Comparison of ENCODE assay signal across 12 mouse cellular contexts in genomic region chr11:77005881-77006280, GRCm38 (mm10). TPM values are rescaled to one million over a fixed set of nuclear protein-coding genes. Genes with fewer than 3 reads are reported as not detected.
"Had no signal": no experiment of that assay in that cellular context is flagged by ENCODE, and none has a peak within 500 bp of the region (broad histone marks: within the 10 kb centered on the region; RNA-seq: fewer than 3 reads in every experiment).

No protein-coding gene starts in this region.

- DNase-seq: liver, postnatal 0 days; lung, adult 2 months; lung, postnatal 14 days; lung, postnatal 36 days; midbrain, embryonic 14.5 days; right cerebral cortex, postnatal 14 days; thymus, adult 2 months; thymus, postnatal 25 days; thymus, postnatal 4 days had no signal

- ATAC-seq: liver, postnatal 0 days; lung, postnatal 0 days; midbrain, embryonic 16.5 days had no signal

RNA-seq across cellular contexts. Expression of gene Slc6a4, which starts 7.5 kb away (rescaled TPM):
- total RNA-seq: megakaryocyte progenitor cell, adult 5-6 weeks had no signal
